Mouse (Mus musculus): ENCODE measurements at regions not wholly inside any gene's neighbourhood (a gene's known extent, or its start where the extent isn't known, plus 50 kb on each side); places are given as distances from the start of the nearest gene placed in this dataset.
"Not testable (repeated sequence)": the region's sequence is repeated elsewhere in the genome, so short reads cannot be mapped to it uniquely, and the experiment has no call there.

- DNase-seq (ENCODE audit: low spot score in 2 of 2) = peak; percentile 15 to 47
Observed at GRCm38 (mm10) chr8:20436956-20437355, 73.9 kb upstream of the Gm15319 start.

GRCm38 (mm10) chr8:20433236-20433635 is 70.2 kb upstream of the Gm15319 start:
- DNase-seq (ENCODE audit: low spot score in 2 of 2) = peak; percentile 1 to 15

GRCm38 (mm10) chr8:20429469-20429868 is 66.5 kb upstream of the Gm15319 start:
- DNase-seq (ENCODE audit: low spot score in 2 of 2) = not testable (repeated sequence)

- not testable (repeated sequence) for DNase-seq (ENCODE audit: low spot score in 2 of 2)
Observed at GRCm38 (mm10) chr8:20424903-20425222, 61.9 kb upstream of the Gm15319 start.

GRCm38 (mm10) chr8:20424104-20424902 is 61.3 kb upstream of the Gm15319 start:
- peak; percentile 100 for DNase-seq (ENCODE audit: low spot score in 2 of 2)

GRCm38 (mm10) chr8:20420807-20421206 is 57.8 kb upstream of the Gm15319 start:
- not testable (repeated sequence) for DNase-seq (ENCODE audit: low spot score in 2 of 2)
